Mouse (Mus musculus): ENCODE results near the gene Dap. TPM values are rescaled to one million over a fixed set of nuclear protein-coding genes. Genes with fewer than 3 reads are reported as not detected.

The Dap gene
- total and polyA plus RNA-seq, 3 experiments: 0.05 to 0.11 TPM; not detected in 1

DNA sequence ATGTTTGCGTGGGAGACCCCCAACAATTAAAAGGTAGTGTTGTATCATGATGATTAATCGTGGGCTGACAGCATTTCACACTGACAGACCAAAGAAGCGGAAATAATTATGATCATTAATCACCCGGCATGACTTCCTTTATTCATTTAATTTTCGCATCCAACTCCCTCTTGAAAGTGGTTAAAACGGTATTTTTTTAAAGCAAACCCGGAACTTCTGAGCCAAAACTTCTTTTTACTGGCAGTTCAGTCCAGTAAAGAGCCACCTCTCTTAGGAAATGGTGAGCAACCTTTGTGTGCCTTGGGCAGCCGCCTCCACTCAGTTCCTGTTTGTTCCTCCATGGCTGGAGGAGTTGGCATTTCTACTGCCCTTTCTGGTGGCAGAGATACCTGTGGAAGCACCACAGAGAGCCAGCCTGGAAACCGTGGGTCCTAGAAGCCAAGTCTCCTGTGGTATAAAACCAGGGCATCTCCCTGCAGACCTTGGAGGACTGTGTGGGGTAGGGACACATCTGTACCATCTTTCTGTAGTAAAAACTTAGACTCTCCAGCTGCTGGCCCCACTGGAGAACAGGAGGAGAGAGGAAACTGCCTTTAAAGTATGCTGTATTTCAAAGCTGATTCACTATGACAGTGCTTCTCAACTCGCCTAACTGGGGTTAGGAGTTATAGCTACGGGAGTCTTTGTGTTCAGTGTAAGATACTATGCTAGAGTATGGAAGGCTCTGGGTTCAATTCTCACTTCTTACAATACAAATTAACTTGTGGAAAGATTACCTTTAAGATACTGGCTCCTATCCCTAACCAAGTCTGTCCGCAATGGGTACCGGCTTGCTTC, 910 bp downstream of the Dap start:
- Histone ChIP-seq H3K9me3 (replicated peaks) (peaks cover 6% of the 10 kb centered on the region), H3K4me1 (ENCODE audit: insufficient read depth, low read depth, low read length) (no peaks in the 10 kb centered on the region), H3K4me3 (ENCODE audit: low read depth, low read length) (no peak overlapping the region), H3K36me3 (replicated peaks) (no peaks in the 10 kb centered on the region), H3K27me3 (ENCODE audit: insufficient read depth, low read length) (no peaks in the 10 kb centered on the region)
- DNase-seq (ENCODE audit: low spot score) (no peak), ATAC-seq (ENCODE audit: extremely low read depth, insufficient number of reproducible peaks, low FRiP score, poor library complexity, severe bottlenecking) (no peak)
- TF ChIP-seq GATA2 (IDR thresholded peaks at IDR 0.05; ENCODE audit: borderline replicate concordance, low read depth, low read length) (no peak), POLR2AphosphoS5 (IDR thresholded peaks at IDR 0.05; ENCODE audit: insufficient replicate concordance, low read depth, low read length) (no peak), GATA1 (IDR thresholded peaks at IDR 0.05; ENCODE audit: borderline replicate concordance, low read length) (no peak), TAL1 (conservative IDR thresholded peaks at IDR 0.05; ENCODE audit: low read depth, low read length) (no peak), CTCF (IDR thresholded peaks at IDR 0.05; ENCODE audit: low read depth, low read length) (no peak)

DNA sequence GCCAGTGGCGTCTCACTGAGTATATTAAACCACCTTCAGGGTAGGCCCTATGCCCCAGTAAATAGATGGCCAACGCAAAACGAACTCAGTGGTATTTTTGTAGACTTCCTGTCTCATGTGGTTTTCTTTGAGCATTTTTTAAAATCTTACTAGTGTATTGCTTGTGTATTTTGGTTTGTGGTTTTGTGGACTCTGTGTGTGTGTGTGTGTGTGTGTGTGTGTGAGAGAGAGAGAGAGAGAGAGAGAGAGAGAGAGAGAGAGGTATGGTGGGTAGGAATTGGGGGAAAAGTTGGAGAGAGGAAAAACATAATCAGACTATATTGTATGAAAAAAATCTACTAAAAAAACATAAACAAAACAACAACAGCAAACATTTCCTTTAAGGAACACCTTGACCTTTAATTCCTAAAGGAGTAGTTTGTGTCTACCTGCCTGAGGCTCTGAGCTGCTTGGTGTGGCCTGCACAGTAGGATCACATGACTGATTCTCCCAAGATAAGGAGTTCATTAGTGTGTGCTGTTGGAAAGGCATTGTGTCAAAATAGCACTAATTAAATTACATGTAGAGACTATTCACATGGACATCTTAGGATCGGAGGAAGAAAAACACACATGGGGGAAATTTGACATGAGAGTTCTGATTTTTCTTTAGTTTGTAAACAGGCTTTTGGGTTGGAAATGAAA, 1.7 kb downstream of the Dap start:
- Histone ChIP-seq H3K36me3 (replicated peaks) (no peaks in the 10 kb centered on the region), H3K27me3 (ENCODE audit: insufficient read depth, low read length) (no peaks in the 10 kb centered on the region), H3K4me3 (ENCODE audit: low read depth, low read length) (no peak overlapping the region), H3K4me1 (ENCODE audit: insufficient read depth, low read depth, low read length) (no peaks in the 10 kb centered on the region), H3K9me3 (replicated peaks) (peaks cover 6% of the 10 kb centered on the region)
- no peak for DNase-seq (ENCODE audit: low spot score)
- TF ChIP-seq POLR2AphosphoS5 (IDR thresholded peaks at IDR 0.05; ENCODE audit: insufficient replicate concordance, low read depth, low read length): no peak
- no peak for ATAC-seq (ENCODE audit: extremely low read depth, insufficient number of reproducible peaks, low FRiP score, poor library complexity, severe bottlenecking)

- no peaks in the 10 kb centered on the region for H3K4me1 ChIP-seq (ENCODE audit: insufficient read depth, low read depth, low read length)
- no peaks in the 10 kb centered on the region for H3K27me3 ChIP-seq (ENCODE audit: insufficient read depth, low read length)
- peaks cover 6% of the 10 kb centered on the region for H3K9me3 ChIP-seq (replicated peaks)
- DNase-seq (ENCODE audit: low spot score) (no peak), ATAC-seq (ENCODE audit: extremely low read depth, insufficient number of reproducible peaks, low FRiP score, poor library complexity, severe bottlenecking) (no peak)
- TF ChIP-seq TAL1 (conservative IDR thresholded peaks at IDR 0.05; ENCODE audit: low read depth, low read length) (no peak), POLR2AphosphoS5 (IDR thresholded peaks at IDR 0.05; ENCODE audit: insufficient replicate concordance, low read depth, low read length) (no peak), GATA1 (IDR thresholded peaks at IDR 0.05; ENCODE audit: borderline replicate concordance, low read length) (no peak), CTCF (IDR thresholded peaks at IDR 0.05; ENCODE audit: low read depth, low read length) (no peak), GATA2 (IDR thresholded peaks at IDR 0.05; ENCODE audit: borderline replicate concordance, low read depth, low read length) (no peak)
- no peak overlapping the region for H3K4me3 ChIP-seq (ENCODE audit: low read depth, low read length)
- H3K36me3 ChIP-seq (replicated peaks): no peaks in the 10 kb centered on the region
These were observed 2.4 kb downstream of the Dap start for GRCm38 (mm10) chr15:31226464-31226863.

- H3K36me3 ChIP-seq (replicated peaks): no peaks in the 10 kb centered on the region
- H3K4me1 ChIP-seq (ENCODE audit: insufficient read depth, low read depth, low read length): no peaks in the 10 kb centered on the region
- H3K9me3 ChIP-seq (replicated peaks): peaks cover 6% of the 10 kb centered on the region
- TF ChIP-seq GATA2 (IDR thresholded peaks at IDR 0.05; ENCODE audit: borderline replicate concordance, low read depth, low read length) (no peak), TAL1 (conservative IDR thresholded peaks at IDR 0.05; ENCODE audit: low read depth, low read length) (no peak), GATA1 (IDR thresholded peaks at IDR 0.05; ENCODE audit: borderline replicate concordance, low read length) (no peak), POLR2AphosphoS5 (IDR thresholded peaks at IDR 0.05; ENCODE audit: insufficient replicate concordance, low read depth, low read length) (no peak), CTCF (IDR thresholded peaks at IDR 0.05; ENCODE audit: low read depth, low read length) (no peak)
- DNase-seq (ENCODE audit: low spot score) (no peak), ATAC-seq (ENCODE audit: extremely low read depth, insufficient number of reproducible peaks, low FRiP score, poor library complexity, severe bottlenecking) (no peak)
- no peak overlapping the region for H3K4me3 ChIP-seq (ENCODE audit: low read depth, low read length)
- no peaks in the 10 kb centered on the region for H3K27me3 ChIP-seq (ENCODE audit: insufficient read depth, low read length)
These were observed 3.7 kb downstream of the Dap start for GRCm38 (mm10) chr15:31227793-31228192.

- no peaks in the 10 kb centered on the region for H3K4me1 ChIP-seq (ENCODE audit: insufficient read depth, low read depth, low read length)
- DNase-seq (ENCODE audit: low spot score): no peak
- no peaks in the 10 kb centered on the region for H3K36me3 ChIP-seq (replicated peaks)
- TF ChIP-seq CTCF (IDR thresholded peaks at IDR 0.05; ENCODE audit: low read depth, low read length): no peak
- TF ChIP-seq GATA1 (IDR thresholded peaks at IDR 0.05; ENCODE audit: borderline replicate concordance, low read length): no peak
- TF ChIP-seq GATA2 (IDR thresholded peaks at IDR 0.05; ENCODE audit: borderline replicate concordance, low read depth, low read length): no peak
- no peak for TF ChIP-seq TAL1 (conservative IDR thresholded peaks at IDR 0.05; ENCODE audit: low read depth, low read length)
- TF ChIP-seq POLR2AphosphoS5 (IDR thresholded peaks at IDR 0.05; ENCODE audit: insufficient replicate concordance, low read depth, low read length): no peak
- H3K4me3 ChIP-seq (ENCODE audit: low read depth, low read length): no peak overlapping the region
- no peaks in the 10 kb centered on the region for H3K27me3 ChIP-seq (ENCODE audit: insufficient read depth, low read length)
- 0 out of 2 replicates have a peak, but pooled peaks cover 2% of the 10 kb centered on the region for H3K9me3 ChIP-seq (replicated peaks)
- no peak for ATAC-seq (ENCODE audit: extremely low read depth, insufficient number of reproducible peaks, low FRiP score, poor library complexity, severe bottlenecking)
These were observed 8.9 kb downstream of the Dap start for GRCm38 (mm10) chr15:31233006-31233405.

DNA sequence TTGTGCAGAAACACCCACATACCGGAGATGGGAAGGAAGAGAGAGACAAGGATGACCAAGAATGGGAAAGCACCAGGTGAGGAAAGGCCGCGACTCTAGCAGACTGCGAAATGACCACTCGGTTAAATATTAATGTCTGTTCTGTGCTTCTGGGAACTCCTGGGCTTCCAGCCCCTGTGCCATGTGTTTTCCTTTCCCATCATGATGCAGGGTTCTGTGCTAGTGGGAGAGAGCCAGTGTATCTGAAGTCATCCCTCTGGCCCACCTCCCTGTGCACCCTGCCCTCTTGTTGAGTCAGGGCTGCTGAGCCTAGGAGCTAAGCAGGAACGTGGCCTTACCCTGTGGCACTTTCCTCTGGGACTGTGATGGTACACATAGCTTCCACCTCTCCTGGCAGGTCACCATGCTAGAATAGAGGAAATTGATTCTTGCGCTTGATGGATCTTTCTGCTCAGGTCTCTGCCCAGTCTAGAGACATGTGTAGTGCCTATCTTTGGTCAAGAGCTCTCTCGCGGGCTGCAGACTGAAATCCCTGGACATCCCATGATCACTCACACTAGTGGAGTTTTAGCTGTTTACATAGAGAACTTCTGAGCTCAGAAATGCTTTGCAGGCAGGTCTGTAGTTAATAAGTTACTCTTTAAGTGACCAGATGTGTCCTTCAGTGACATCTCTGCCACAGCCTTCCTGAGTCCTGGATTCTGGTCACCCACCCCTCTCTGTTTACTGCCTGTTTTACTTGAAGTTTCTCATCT, 11.9 kb downstream of the Dap start:
- no peak for ATAC-seq (ENCODE audit: extremely low read depth, insufficient number of reproducible peaks, low FRiP score, poor library complexity, severe bottlenecking)
- no peak for TF ChIP-seq POLR2AphosphoS5 (IDR thresholded peaks at IDR 0.05; ENCODE audit: insufficient replicate concordance, low read depth, low read length)
- TF ChIP-seq GATA2 (IDR thresholded peaks at IDR 0.05; ENCODE audit: borderline replicate concordance, low read depth, low read length): no peak
- no peak for TF ChIP-seq GATA1 (IDR thresholded peaks at IDR 0.05; ENCODE audit: borderline replicate concordance, low read length)
- TF ChIP-seq TAL1 (conservative IDR thresholded peaks at IDR 0.05; ENCODE audit: low read depth, low read length): no peak
- TF ChIP-seq CTCF (IDR thresholded peaks at IDR 0.05; ENCODE audit: low read depth, low read length): no peak
- H3K4me3 ChIP-seq (ENCODE audit: low read depth, low read length): no peak overlapping the region
- no peaks in the 10 kb centered on the region for H3K27me3 ChIP-seq (ENCODE audit: insufficient read depth, low read length)
- H3K4me1 ChIP-seq (ENCODE audit: insufficient read depth, low read depth, low read length): no peaks in the 10 kb centered on the region
- DNase-seq (ENCODE audit: low spot score): no peak
- peaks cover 7% of the 10 kb centered on the region; the same call in 1 of the 2 replicates for H3K9me3 ChIP-seq (replicated peaks)
- H3K36me3 ChIP-seq (replicated peaks): no peaks in the 10 kb centered on the region
